Mouse (Mus musculus) kidney, postnatal 36 days (tissue): Measurements from ENCODE around the gene Hectd1.

ENCODE experiments used
- DNase-seq, 2 experiments: peaks; one replicate each; pipeline ENCODE4 v3.0.0; 2021 to 2022; ENCODE audit warnings: mixed read lengths in 2 of 2

The Hectd1 gene

GRCm38 (mm10) chr12:51767454-51767853, 61.9 kb downstream of the Hectd1 start:
- DNase-seq: no peak

GRCm38 (mm10) chr12:51759374-51759773, 70.0 kb downstream of the Hectd1 start:
- DNase-seq: peak; percentile 22 to 50

- no peak for DNase-seq
Measured at GRCm38 (mm10) chr12:51756599-51756961, 72.8 kb downstream of the Hectd1 start.

GRCm38 (mm10) chr12:51755938-51756598, 73.3 kb downstream of the Hectd1 start:
- peak in 1 of 2 experiments; percentile 8 for DNase-seq

GRCm38 (mm10) chr12:51747348-51747747, 82.0 kb downstream of the Hectd1 start:
- DNase-seq: no peak

- DNase-seq: no peak
Measured at GRCm38 (mm10) chr12:51744957-51745356, 84.4 kb downstream of the Hectd1 start.

- peak; percentile 26 to 69 for DNase-seq
Measured at GRCm38 (mm10) chr12:51741690-51742089, 87.6 kb downstream of the Hectd1 start.

GRCm38 (mm10) chr12:51736807-51737206, 92.5 kb downstream of the Hectd1 start:
- no peak for DNase-seq

GRCm38 (mm10) chr12:51736381-51736780, 93.0 kb downstream of the Hectd1 start:
- DNase-seq: no peak

- DNase-seq: peak in 1 of 2 experiments; percentile 23
Measured at GRCm38 (mm10) chr12:51735840-51736271, 93.5 kb downstream of the Hectd1 start.

- no peak for DNase-seq
Measured at GRCm38 (mm10) chr12:51734605-51735211, 94.6 kb downstream of the Hectd1 start.

- no peak for DNase-seq
Measured at GRCm38 (mm10) chr12:51729827-51730226, 99.5 kb downstream of the Hectd1 start.

- DNase-seq: peak; percentile 60 to 61
Measured at GRCm38 (mm10) chr12:51729058-51729457, 100.3 kb downstream of the Hectd1 start.

- no peak for DNase-seq
Measured at GRCm38 (mm10) chr12:51721836-51722235, 107.5 kb downstream of the Hectd1 start.

- DNase-seq: no peak
Measured at GRCm38 (mm10) chr12:51718617-51719016, 110.7 kb downstream of the Hectd1 start.

- DNase-seq: peak; percentile 59
Measured at GRCm38 (mm10) chr12:51712685-51713084, 116.7 kb downstream of the Hectd1 start.

GRCm38 (mm10) chr12:51710154-51710553, 119.2 kb downstream of the Hectd1 start:
- DNase-seq: peak in 1 of 2 experiments; percentile 22

- DNase-seq: no peak
Measured at GRCm38 (mm10) chr12:51709741-51710140, 119.6 kb downstream of the Hectd1 start.

GRCm38 (mm10) chr12:51708941-51709686, 120.2 kb downstream of the Hectd1 start:
- peak in 1 of 2 experiments; percentile 47 for DNase-seq

GRCm38 (mm10) chr12:51706673-51707235, 122.6 kb downstream of the Hectd1 start:
- peak; percentile 78 to 83 for DNase-seq

- DNase-seq: peak in 1 of 2 experiments; percentile 16
Measured at GRCm38 (mm10) chr12:51705778-51706177, 123.6 kb downstream of the Hectd1 start.

- no peak for DNase-seq
Measured at GRCm38 (mm10) chr12:51704572-51704971, 124.8 kb downstream of the Hectd1 start.

- DNase-seq: no peak
Measured at GRCm38 (mm10) chr12:51703859-51704258, 125.5 kb downstream of the Hectd1 start.
